Mouse (Mus musculus) spleen, adult 2 months (tissue): ENCODE results near the gene Hipk1. TPM values are rescaled to one million over a fixed set of nuclear protein-coding genes. Genes with fewer than 3 reads are reported as not detected.

Experiments used
- DNase-seq, 2 experiments: peaks; one replicate each; pipeline versions ENCODE4 v3.0.0 to v3.0.0-alpha.2; 2012 to 2021; ENCODE audit warnings: low spot score in 2 of 2, low read depth in 1 of 2
- H3K27ac ChIP-seq: fragments of 200-500 bp; 2 replicates; pipeline ENCODE4 v1.5.1; 2012; ENCODE audit warnings: low read length, inconsistent platforms; ENCODE audit not compliant: insufficient read depth
- H3K27me3 ChIP-seq: fragments of 200-500 bp; 2 replicates; pipeline ENCODE4 v1.6.1; 2012; ENCODE audit warnings: mild to moderate bottlenecking, moderate library complexity, low read length, inconsistent platforms; ENCODE audit not compliant: control insufficient read depth, insufficient read depth
- H3K36me3 ChIP-seq: fragments of 200-500 bp; 2 replicates; pipeline ENCODE4 v1.6.1; 2012; ENCODE audit warnings: mild to moderate bottlenecking, low read length, inconsistent platforms; ENCODE audit not compliant: control insufficient read depth, insufficient read depth
- H3K4me1 ChIP-seq: fragments of 200-500 bp; 2 replicates; pipeline ENCODE4 v1.6.1; 2011; ENCODE audit warnings: inconsistent platforms; ENCODE audit not compliant: control insufficient read depth, insufficient read depth, insufficient read length
- H3K4me3 ChIP-seq: fragments of 200-500 bp; 2 replicates; pipeline ENCODE4 v1.5.1; 2011; ENCODE audit warnings: mild to moderate bottlenecking, inconsistent platforms; ENCODE audit not compliant: insufficient read depth, insufficient read length; ENCODE audit errors: extremely low read depth
- CTCF ChIP-seq: fragments of 200-500 bp; IDR thresholded peaks from 2 replicates; pipeline ENCODE4 v1.5.1; 2011; ENCODE audit warnings: mild to moderate bottlenecking, inconsistent platforms; ENCODE audit not compliant: insufficient read depth, insufficient read length, insufficient replicate concordance; ENCODE audit errors: extremely low read depth
- POLR2A ChIP-seq: fragments of 200-500 bp; IDR thresholded peaks from 2 replicates; pipeline ENCODE4 v1.6.1; 2011; ENCODE audit warnings: low read depth, low read length, inconsistent platforms
- WGBS: fragments of 180-500 bp; shearing (Covaris S2); methylation state at CpG from one replicate; pipeline ENCODE4 v1.1.7; 2018; 5-methylcytosine and 5-hydroxymethylcytosine counted together
- polyA plus RNA-seq: library from polyadenylated mRNA; depleted of rRNA; stranded (reverse); fragments of >200 nt; gene quantifications from 2 replicates; pipeline ENCODE4 v1.2.3, GENCODE M21; 2012

Hipk1 gene
- polyA plus RNA-seq, 1 experiment: 72.4 TPM

DNA sequence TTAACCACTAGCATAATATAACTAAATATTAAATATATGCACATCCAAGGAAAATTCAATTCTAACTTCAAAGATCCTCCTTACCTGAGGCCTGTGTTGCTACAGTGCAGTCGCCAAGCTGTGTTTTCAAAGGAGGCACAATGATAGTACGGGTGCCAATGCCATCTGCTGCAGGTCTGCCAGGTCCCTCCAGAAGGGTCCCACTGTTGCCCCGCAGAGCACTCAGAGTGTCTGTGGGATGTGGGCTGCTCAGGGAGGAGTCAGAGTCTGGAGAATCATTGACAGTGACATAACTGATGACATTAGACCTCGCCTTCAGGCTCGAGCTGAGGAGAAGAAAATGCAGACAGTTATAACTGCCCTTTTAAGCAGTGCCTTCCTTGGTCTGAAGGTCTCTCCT lies 44.7 kb downstream of the Hipk1 start:
- WGBS: 88% methylated on average over 5 of the region's 5 CpGs
- H3K36me3 ChIP-seq: peaks cover 55% of the 10 kb centered on the region
- no peak for TF ChIP-seq CTCF
- TF ChIP-seq POLR2A: no peak
- no peak overlapping the region for H3K4me3 ChIP-seq
- no peaks in the 10 kb centered on the region for H3K27me3 ChIP-seq
- H3K4me1 ChIP-seq: peaks cover 18% of the 10 kb centered on the region
- peak overlapping the region; percentile 37; the same call in 1 of the 2 replicates for H3K27ac ChIP-seq
- no peak for DNase-seq

DNA sequence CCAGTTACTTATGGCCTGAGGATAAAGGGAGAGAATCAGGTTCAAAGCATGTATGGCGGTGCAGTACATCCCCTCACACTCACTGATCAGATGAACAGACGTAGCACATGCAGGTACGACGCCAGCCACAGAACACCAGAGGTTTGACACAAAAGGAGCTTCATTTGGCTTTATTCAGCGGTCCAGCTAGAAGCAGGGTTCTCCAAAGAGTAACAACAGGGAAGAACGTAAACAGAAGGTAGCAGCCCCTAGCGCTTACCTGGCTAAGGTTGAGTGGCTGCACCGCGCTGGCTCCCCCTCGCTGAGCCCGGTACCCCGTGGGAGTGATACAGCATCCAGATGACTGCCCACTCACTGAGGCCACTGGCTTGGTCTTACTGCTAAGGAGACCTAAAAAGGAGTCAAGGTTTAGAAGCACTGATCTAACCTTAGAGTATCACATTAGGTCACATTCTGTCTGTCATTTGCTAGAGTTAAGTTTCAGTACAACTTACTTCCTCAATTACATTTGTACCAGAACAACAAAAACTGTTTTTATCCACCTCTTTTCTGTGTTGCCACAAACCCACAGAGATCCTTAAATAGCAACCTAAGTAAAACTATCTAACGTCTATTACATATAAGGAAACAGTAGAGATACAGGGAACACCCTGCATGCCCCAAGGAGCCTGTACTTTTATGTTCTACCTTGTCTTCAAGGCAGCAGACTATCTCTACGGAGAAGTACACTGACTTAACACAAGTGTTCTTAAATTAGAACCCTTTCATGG lies 46.2 kb downstream of the Hipk1 start:
- H3K4me3 ChIP-seq: no peak overlapping the region
- peak in 1 of 2 experiments; percentile 21 for DNase-seq
- H3K27me3 ChIP-seq: no peaks in the 10 kb centered on the region
- peaks cover 46% of the 10 kb centered on the region for H3K36me3 ChIP-seq
- H3K27ac ChIP-seq: peak overlapping the region; percentile 86
- peaks cover 18% of the 10 kb centered on the region for H3K4me1 ChIP-seq
- TF ChIP-seq POLR2A (no peak), CTCF (no peak)
- 56% methylated on average over 14 of the region's 14 CpGs for WGBS

DNA sequence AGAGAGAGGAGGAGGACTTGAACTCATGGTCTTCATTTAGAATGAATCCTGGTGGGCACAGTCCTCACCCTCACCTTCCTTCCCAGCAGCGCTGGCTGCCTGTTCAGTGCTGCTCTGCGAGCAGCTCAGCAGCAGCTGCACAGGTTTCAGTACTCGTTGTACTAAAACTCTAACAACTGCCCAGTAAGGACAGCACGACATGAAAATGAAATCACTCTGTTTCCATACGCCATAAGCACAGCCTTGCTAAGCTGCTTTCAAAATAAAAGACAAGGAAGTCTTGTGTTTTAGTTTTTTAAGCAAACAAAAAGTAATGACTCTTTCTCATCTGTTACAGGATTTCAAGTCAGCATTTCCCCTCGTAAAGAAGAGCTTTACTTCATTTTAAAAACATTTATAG lies 48.2 kb downstream of the Hipk1 start:
- 50% methylated on average over 6 of the region's 6 CpGs for WGBS
- Histone ChIP-seq H3K36me3 (peaks cover 34% of the 10 kb centered on the region), H3K4me1 (peaks cover 21% of the 10 kb centered on the region), H3K4me3 (no peak overlapping the region), H3K27me3 (no peaks in the 10 kb centered on the region), H3K27ac (peak overlapping the region; percentile 45; the same call in 1 of the 2 replicates)
- TF ChIP-seq CTCF (no peak), POLR2A (no peak)
- DNase-seq: no peak

DNA sequence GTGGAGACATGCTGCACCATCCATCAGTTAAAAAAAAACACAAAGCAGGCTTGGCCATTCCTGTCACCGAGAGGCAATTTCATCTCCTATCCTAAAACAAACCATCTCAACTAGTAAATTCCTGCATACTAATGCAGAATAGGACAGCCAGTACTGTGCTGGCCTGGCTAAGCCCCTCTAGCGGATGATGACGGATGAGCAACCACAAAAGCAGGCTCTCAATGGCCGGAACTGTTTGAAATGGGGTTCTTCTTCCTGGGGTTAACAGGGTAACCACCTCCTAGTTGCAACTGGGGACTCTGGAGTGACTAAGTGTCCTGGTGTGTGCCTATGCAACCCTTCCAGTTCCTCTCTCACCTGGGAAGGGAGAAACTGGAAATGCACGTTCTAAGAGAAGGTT lies 51.0 kb downstream of the Hipk1 start:
- TF ChIP-seq POLR2A (no peak), CTCF (no peak)
- Histone ChIP-seq H3K36me3 (peaks cover 21% of the 10 kb centered on the region), H3K4me1 (peaks cover 18% of the 10 kb centered on the region), H3K27me3 (no peaks in the 10 kb centered on the region), H3K27ac (no peak overlapping the region), H3K4me3 (no peak overlapping the region)
- DNase-seq: no peak
- 70% methylated on average over 5 of the region's 5 CpGs for WGBS

DNA sequence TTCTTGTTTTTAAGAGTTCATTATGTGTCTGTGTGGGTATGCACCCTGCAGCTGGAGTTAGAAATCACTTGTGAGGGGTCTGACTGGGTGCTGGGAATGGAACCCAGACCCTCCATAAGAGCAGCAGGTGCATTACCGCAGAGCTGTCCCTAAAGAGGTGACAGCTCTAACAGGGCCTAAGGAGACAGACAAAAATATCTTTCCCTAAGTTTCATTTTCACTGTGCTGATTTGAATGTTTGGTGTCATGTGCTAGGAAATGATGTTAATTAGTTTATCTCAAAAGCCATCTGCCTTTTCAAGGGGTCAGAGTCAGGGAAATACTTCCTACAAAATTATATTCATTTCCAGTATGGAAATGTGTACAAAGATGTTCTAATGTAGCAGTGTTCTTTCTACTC lies 52.0 kb downstream of the Hipk1 start, which contains the start of gene Gm10964:
Gene Gm10964 (plus strand): TSS at position 38 of the 400 bp plus-strand sequence.
- H3K4me3 ChIP-seq: peak within 1 kb of the TSS; percentile 41
- TF ChIP-seq CTCF: no peak
- TF ChIP-seq POLR2A: no peak
- H3K27ac ChIP-seq: no peak within 1 kb of the TSS
- no peaks in the 10 kb centered on the region for H3K27me3 ChIP-seq
- peaks cover 18% of the 10 kb centered on the region for H3K4me1 ChIP-seq
- no peak for DNase-seq
- peaks cover 14% of the 10 kb centered on the region for H3K36me3 ChIP-seq
- 65% methylated on average over 1 of the region's 1 CpGs for WGBS

DNA sequence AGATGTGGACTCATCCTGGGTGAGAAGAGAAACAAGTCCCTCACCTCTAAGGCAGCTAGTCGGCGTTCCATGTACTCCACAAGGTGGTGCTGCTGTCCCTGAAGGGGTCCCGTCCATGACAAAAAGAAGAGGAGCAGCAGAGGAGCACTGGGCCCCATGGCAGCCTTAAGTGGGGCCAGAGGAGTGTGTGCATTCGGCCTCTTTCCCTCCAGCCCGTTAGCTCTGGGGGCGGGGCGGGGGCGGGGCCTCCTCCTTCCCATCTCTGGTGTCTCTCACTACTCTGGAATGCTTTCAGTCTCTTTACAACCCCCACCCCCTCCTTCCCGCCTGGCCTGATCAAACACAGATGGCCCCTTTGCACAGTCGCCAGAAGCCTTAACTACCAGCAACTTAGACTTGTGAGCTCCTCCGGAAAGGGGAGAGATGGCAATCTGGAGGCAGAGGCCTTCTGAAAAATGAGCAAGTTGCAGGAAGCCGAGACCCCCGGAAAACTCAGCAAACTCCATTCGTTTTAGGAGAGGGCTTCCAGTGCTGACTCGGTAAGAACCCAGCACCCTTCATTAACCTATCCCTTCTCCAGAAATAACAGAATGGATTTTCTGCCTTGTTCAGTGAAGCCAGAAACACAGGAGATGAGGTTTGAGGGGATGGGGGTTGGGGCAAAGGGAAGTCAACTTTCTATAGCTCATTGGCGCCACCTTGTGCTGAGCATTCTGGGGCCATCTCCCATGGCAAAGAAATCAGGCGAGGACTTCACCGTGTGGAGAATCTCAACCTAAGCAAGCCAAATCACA lies 53.4 kb downstream of the Hipk1 start, which contains the start of gene Olfml3:
Gene Olfml3 (minus strand): TSS at position 224 of the 794 bp plus-strand sequence.
- H3K4me1 ChIP-seq: peaks cover 9% of the 10 kb centered on the region; the same call in 1 of the 2 replicates
- H3K4me3 ChIP-seq: peak within 1 kb of the TSS; percentile 41
- peaks cover 2% of the 10 kb centered on the region; the same call in 1 of the 2 replicates for H3K36me3 ChIP-seq
- peak; percentile 65 to 86 for DNase-seq
- peak; percentile 80 for TF ChIP-seq CTCF
- TF ChIP-seq POLR2A: no peak
- peak within 1 kb of the TSS; percentile 38 for H3K27ac ChIP-seq
- WGBS: 4% methylated on average over 18 of the region's 18 CpGs
- H3K27me3 ChIP-seq: no peaks in the 10 kb centered on the region
